Mouse (Mus musculus) liver (tissue): Measurements from ENCODE around the gene Clba1.

Experiments
- DNase-seq: peaks from one replicate; pipeline ENCODE4 v3.0.0-alpha.2; 2020; ENCODE audit warnings: mixed read lengths

The Clba1 gene

GRCm38 (mm10) chr12:112808587-112809364 is at the start of gene Clba1:
Gene Clba1 (plus strand): TSS chr12:112808937.
- peak; percentile 87 for DNase-seq

GRCm38 (mm10) chr12:112759471-112759870 is 49.3 kb upstream of the Clba1 start:
- no peak for DNase-seq

- DNase-seq = peak; percentile 29
These were observed 48.4 kb upstream of the Clba1 start, which contains the start of gene Pld4 for GRCm38 (mm10) chr12:112760154-112760926. Gene Pld4 (plus strand): TSS chr12:112760655.

GRCm38 (mm10) chr12:112761411-112761810 is 47.3 kb upstream of the Clba1 start:
- no peak for DNase-seq

- DNase-seq = no peak
These were observed 46.7 kb upstream of the Clba1 start for GRCm38 (mm10) chr12:112762018-112762417.

GRCm38 (mm10) chr12:112763176-112763575 is 45.6 kb upstream of the Clba1 start:
- no peak for DNase-seq

GRCm38 (mm10) chr12:112764141-112764540 is 44.6 kb upstream of the Clba1 start:
- no peak for DNase-seq

GRCm38 (mm10) chr12:112764991-112765390 is 43.7 kb upstream of the Clba1 start:
- DNase-seq = no peak

- DNase-seq = no peak
These were observed 42.2 kb upstream of the Clba1 start for GRCm38 (mm10) chr12:112766586-112766985.

GRCm38 (mm10) chr12:112767036-112767890 is 41.5 kb upstream of the Clba1 start:
- no peak for DNase-seq

- no peak for DNase-seq
These were observed 40.6 kb upstream of the Clba1 start for GRCm38 (mm10) chr12:112768166-112768565.

GRCm38 (mm10) chr12:112769031-112769430 is 39.7 kb upstream of the Clba1 start:
- DNase-seq = no peak

GRCm38 (mm10) chr12:112769751-112770150 is 39.0 kb upstream of the Clba1 start:
- DNase-seq = no peak

- DNase-seq = no peak
These were observed 38.3 kb upstream of the Clba1 start for GRCm38 (mm10) chr12:112770396-112770795.

- DNase-seq = no peak
These were observed 36.4 kb upstream of the Clba1 start for GRCm38 (mm10) chr12:112772306-112772705.

- DNase-seq = no peak
These were observed 35.4 kb upstream of the Clba1 start for GRCm38 (mm10) chr12:112773366-112773765.

GRCm38 (mm10) chr12:112774026-112774425 is 34.7 kb upstream of the Clba1 start:
- no peak for DNase-seq

GRCm38 (mm10) chr12:112774481-112774880 is 34.3 kb upstream of the Clba1 start:
- DNase-seq = no peak

- DNase-seq = no peak
These were observed 17.7 kb upstream of the Clba1 start for GRCm38 (mm10) chr12:112791026-112791425.

GRCm38 (mm10) chr12:112793601-112794355 is 15.0 kb upstream of the Clba1 start:
- DNase-seq = peak; percentile 36

GRCm38 (mm10) chr12:112794356-112794816 is 14.4 kb upstream of the Clba1 start:
- no peak for DNase-seq

GRCm38 (mm10) chr12:112794998-112795397 is 13.7 kb upstream of the Clba1 start:
- no peak for DNase-seq
